Mouse (Mus musculus) hindbrain, embryonic 15.5 days (tissue): ENCODE data around the gene Rcn3. TPM values are rescaled to one million over a fixed set of nuclear protein-coding genes. Genes with fewer than 3 reads are reported as not detected.

Source experiments
- ATAC-seq: fragments of 200-750 bp; cut with Nextera tagmentation; 2 replicates; pipeline ENCODE4 v1.8.0; 2017; ENCODE audit warnings: low read depth, moderate number of reproducible peaks, moderate TSS enrichment; ENCODE audit not compliant: low FRiP score
- H3K27ac ChIP-seq: fragments of 300-500 bp; sonication (generic); replicated peaks from 2 replicates; pipeline ENCODE4 v1.5.1; 2015; ENCODE audit warnings: mild to moderate bottlenecking, inconsistent platforms
- H3K27me3 ChIP-seq: fragments of 300-500 bp; sonication (generic); 2 replicates; pipeline ENCODE4 v1.6.1; 2015; ENCODE audit warnings: control low read depth, inconsistent platforms
- H3K36me3 ChIP-seq: fragments of 300-500 bp; sonication (generic); 2 replicates; pipeline ENCODE4 v1.6.1; 2015; ENCODE audit warnings: control low read depth, inconsistent platforms
- H3K4me1 ChIP-seq: fragments of 300-500 bp; sonication (generic); replicated peaks from 2 replicates; pipeline ENCODE4 v1.6.1; 2015; ENCODE audit warnings: control low read depth, inconsistent platforms
- H3K4me2 ChIP-seq: fragments of 300-500 bp; sonication (generic); 2 replicates; pipeline ENCODE4 v1.6.1; 2015; ENCODE audit warnings: moderate library complexity, mild to moderate bottlenecking, inconsistent platforms
- H3K4me3 ChIP-seq: fragments of 300-500 bp; sonication (generic); 2 replicates; pipeline ENCODE4 v1.5.1; 2015; ENCODE audit warnings: mild to moderate bottlenecking, inconsistent platforms
- H3K9ac ChIP-seq: fragments of 300-500 bp; sonication (generic); 2 replicates; pipeline ENCODE4 v1.6.1; 2015; ENCODE audit warnings: inconsistent platforms
- H3K9me3 ChIP-seq: fragments of 300-500 bp; sonication (generic); 2 replicates; pipeline ENCODE4 v1.6.1; 2016; ENCODE audit warnings: control low read depth, inconsistent platforms
- WGBS: fragments of 180-500 bp; shearing (Covaris S2); methylation state at CpG from one replicate; pipeline ENCODE4 v1.1.7; 2015; 5-methylcytosine and 5-hydroxymethylcytosine counted together
- microRNA counts: library from miRNA; unstranded; fragments of <30 nt; microRNA quantifications from one replicate; lab custom pipeline; 2016
- microRNA-seq: library from miRNA; unstranded; fragments of <30 nt; microRNA quantifications from one replicate; pipeline ENCODE4, GENCODE M21; 2016
- polyA plus RNA-seq: library from polyadenylated mRNA; unstranded; fragments of >200 nt; fragmentation: Nextera tagmentation; extraction: Ambion mirVana; gene quantifications from 2 replicates; pipeline ENCODE4 v1.2.1, GENCODE M21; 2015

Rcn3 gene
- polyA plus RNA-seq, 1 experiment from 2014 or later: 71.7 TPM

GRCm38 (mm10) chr7:45033722-45034359 lies 58.2 kb downstream of the Rcn3 start:
- Histone ChIP-seq H3K4me1 (no peaks in the 10 kb centered on the region), H3K9ac (no peak overlapping the region), H3K27me3 (no peaks in the 10 kb centered on the region), H3K27ac (no peak overlapping the region), H3K4me2 (no peak overlapping the region), H3K4me3 (no peak overlapping the region), H3K9me3 (no peaks in the 10 kb centered on the region), H3K36me3 (peaks cover 94% of the 10 kb centered on the region)
- no peak for ATAC-seq
- 96% methylated on average over 19 of the region's 19 CpGs for WGBS

MicroRNA genes within 50 kb of the gene (microRNA counts, 519-probe panel; counts per million panel counts)
- 3,187 counts per million, percentile 63 among the panel's probes with 10 or more counts for microRNA mmu-miR-150 (lab: Ali Mortazavi, UCI)

Small RNAs within 50 kb of the gene (microRNA-seq; reads per million reads assigned to microRNA genes)
- gene Mir150 (76.5 reads per million, percentile 49 among the genes with 10 or more reads in this experiment), gene Mir5121 (4.1 reads per million, percentile 16 among the genes with 10 or more reads in this experiment)

Other genes starting within 250 kb of the Rcn3 start
- 90.1 and 99.1 TPM in 2 replicates for gene Akt1s1, start 243.2 kb downstream of the Rcn3 start, polyA plus RNA-seq
- gene Tbc1d17, start 243.1 kb downstream of the Rcn3 start, polyA plus RNA-seq: 109 and 118 TPM in 2 replicates
- 29.1 and 30.6 TPM in 2 replicates for gene Pnkp, start 235.1 kb downstream of the Rcn3 start, polyA plus RNA-seq
- gene Ptov1, start 222.4 kb downstream of the Rcn3 start, polyA plus RNA-seq: 460 and 518 TPM in 2 replicates
- gene Med25, start 199.5 kb downstream of the Rcn3 start, polyA plus RNA-seq: 145 and 164 TPM in 2 replicates
- gene Fuz, start 196.1 kb downstream of the Rcn3 start, polyA plus RNA-seq: 20.1 and 20.8 TPM in 2 replicates
- 130 and 132 TPM in 2 replicates for gene Ap2a1, start 162.7 kb downstream of the Rcn3 start, polyA plus RNA-seq
- 0.10 and 0.14 TPM in 2 replicates for gene Tsks, start 149.0 kb downstream of the Rcn3 start, polyA plus RNA-seq
- 56.1 and 58.1 TPM in 2 replicates for gene Cpt1c, start 117.4 kb downstream of the Rcn3 start, polyA plus RNA-seq
- gene Prmt1, start 105.7 kb downstream of the Rcn3 start, polyA plus RNA-seq: 584 and 590 TPM in 2 replicates
- gene Irf3, start 94.6 kb downstream of the Rcn3 start, polyA plus RNA-seq: 57.4 and 58.1 TPM in 2 replicates
- 12.8 and 13.3 TPM in 2 replicates for gene Bcl2l12, start 93.5 kb downstream of the Rcn3 start, polyA plus RNA-seq
- 49.8 and 56.5 TPM in 2 replicates for gene Scaf1, start 75.9 kb downstream of the Rcn3 start, polyA plus RNA-seq
- gene Rras, start 74.3 kb downstream of the Rcn3 start, polyA plus RNA-seq: 15.5 and 16.0 TPM in 2 replicates
- gene Prr12, start 39.3 kb downstream of the Rcn3 start, polyA plus RNA-seq: 14.6 and 15.3 TPM in 2 replicates
- gene Nosip, start 29.8 kb downstream of the Rcn3 start, polyA plus RNA-seq: 63.9 and 69.8 TPM in 2 replicates
- gene Prrg2, start 29.5 kb downstream of the Rcn3 start, polyA plus RNA-seq: 13.6 and 16.3 TPM in 2 replicates
- 33.9 and 36.9 TPM in 2 replicates for gene Fcgrt, start 11.6 kb upstream of the Rcn3 start, polyA plus RNA-seq
- 762 and 841 TPM in 2 replicates for gene Rps11, start 32.2 kb upstream of the Rcn3 start, polyA plus RNA-seq
- 624 and 661 TPM in 2 replicates for gene Rpl13a, start 36.5 kb upstream of the Rcn3 start, polyA plus RNA-seq
- gene Gm45713, start 44.0 kb upstream of the Rcn3 start, polyA plus RNA-seq: not detected in 2 replicates
- 2.0 and 2.7 TPM in 2 replicates for gene Flt3l, start 44.2 kb upstream of the Rcn3 start, polyA plus RNA-seq
- 92.4 and 98.8 TPM in 2 replicates for gene Pih1d1, start 62.1 kb upstream of the Rcn3 start, polyA plus RNA-seq
- 20.8 and 21.9 TPM in 2 replicates for gene Aldh16a1, start 62.4 kb upstream of the Rcn3 start, polyA plus RNA-seq
- 0.71 and 1.5 TPM in 2 replicates for gene Slc17a7, start 71.7 kb upstream of the Rcn3 start, polyA plus RNA-seq
- not detected in 2 replicates for gene Gfy, start 87.3 kb upstream of the Rcn3 start, polyA plus RNA-seq
- 0.71 and 3.2 TPM in 2 replicates for gene Pth2, start 88.8 kb upstream of the Rcn3 start, polyA plus RNA-seq
- 0.57 and 0.77 TPM in 2 replicates for gene Ccdc155, start 112.7 kb upstream of the Rcn3 start, polyA plus RNA-seq
- 10.8 and 11.9 TPM in 2 replicates for gene Dkkl1, start 119.9 kb upstream of the Rcn3 start, polyA plus RNA-seq
- gene Tead2, start 123.5 kb upstream of the Rcn3 start, polyA plus RNA-seq: 54.2 and 69.9 TPM in 2 replicates
- 1.4 and 1.7 TPM in 2 replicates for gene Cd37, start 146.9 kb upstream of the Rcn3 start, polyA plus RNA-seq
- 0.62 and 1.3 TPM in 2 replicates for gene Slc6a16, start 148.9 kb upstream of the Rcn3 start, polyA plus RNA-seq
- gene Slc6a21, start 185.3 kb upstream of the Rcn3 start, polyA plus RNA-seq: 0.16 TPM in 1 of 2 replicates, not detected in the other
- gene Trpm4, start 241.6 kb upstream of the Rcn3 start, polyA plus RNA-seq: 11.3 TPM in 2 replicates
- 0.65 and 0.68 TPM in 2 replicates for gene Hrc, start 243.1 kb upstream of the Rcn3 start, polyA plus RNA-seq